Mouse (Mus musculus): Measurements from ENCODE around the gene Rwdd3.

DNA sequence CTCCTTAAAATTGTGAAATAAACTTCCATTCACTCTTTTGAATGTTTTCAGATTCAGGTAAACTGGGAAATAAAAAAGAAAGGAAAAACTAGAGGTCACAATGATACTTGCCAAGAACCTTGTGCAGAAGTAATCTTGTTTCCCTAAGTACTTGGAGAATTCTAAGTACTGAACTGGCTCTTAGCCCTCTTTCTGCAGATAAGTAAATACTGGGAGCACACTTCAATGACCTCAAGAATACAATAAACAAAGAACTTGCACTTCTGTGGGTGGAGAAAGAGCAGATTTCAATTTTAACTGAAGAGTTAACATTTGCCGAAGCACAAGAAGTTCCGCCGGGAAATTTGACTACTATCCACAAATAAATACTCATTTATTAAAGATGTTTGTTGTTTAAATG, 15.4 kb upstream of the Rwdd3 start:
- TF ChIP-seq CTCF (IDR thresholded peaks at IDR 0.05; ENCODE audit: low read depth, low read length) (no peak), TAL1 (conservative IDR thresholded peaks at IDR 0.05; ENCODE audit: low read depth, low read length) (no peak), GATA1 (IDR thresholded peaks at IDR 0.05; ENCODE audit: borderline replicate concordance, low read length) (no peak), POLR2AphosphoS5 (IDR thresholded peaks at IDR 0.05; ENCODE audit: insufficient replicate concordance, low read depth, low read length) (no peak)

Data from G1E (cell line).